Mouse (Mus musculus) CH12.LX (cell line): Measurements from ENCODE around the gene Slc39a9. TPM values are rescaled to one million over a fixed set of nuclear protein-coding genes. Genes with fewer than 3 reads are reported as not detected.
A peak's percentile ranks its signal among the peaks of the same experiment; 100 is the strongest.

Experiments used
- DNase-seq: peaks from one replicate; pipeline ENCODE4 v3.0.0-alpha.2; 2013; ENCODE audit errors: extremely low read depth
- H3K27ac ChIP-seq: 2 replicates; pipeline ENCODE4 v1.5.1; 2012; ENCODE audit warnings: low read depth, mild to moderate bottlenecking, control low read depth, moderate library complexity; ENCODE audit not compliant: insufficient read depth
- H3K27me3 ChIP-seq: replicated peaks from 2 replicates; pipeline ENCODE3; 2012; ENCODE audit warnings: inconsistent platforms
- H3K36me3 ChIP-seq, 2 experiments: replicated peaks in 1 of 2; 2 replicates each; pipeline versions ENCODE3 to v1.6.1; 2012; ENCODE audit warnings: inconsistent platforms in 1 of 2, low read length in 1 of 2, mild to moderate bottlenecking in 1 of 2, mixed read lengths in 1 of 2, moderate library complexity in 1 of 2; ENCODE audit not compliant: control insufficient read depth in 1 of 2, insufficient read depth in 1 of 2
- H3K4me1 ChIP-seq, 2 experiments: 2 replicates each; pipeline ENCODE4 v1.6.1; 2012; ENCODE audit warnings: inconsistent platforms in 1 of 2, moderate library complexity in 1 of 2; ENCODE audit not compliant: insufficient read depth in 2 of 2, control insufficient read depth in 1 of 2
- H3K4me2 ChIP-seq: 2 replicates; pipeline ENCODE4 v1.6.1; 2012; ENCODE audit warnings: low read depth, mild to moderate bottlenecking, control low read depth; ENCODE audit not compliant: poor library complexity, insufficient read depth, severe bottlenecking
- H3K4me3 ChIP-seq, 3 experiments: fragments of 150-350 bp in 1 of 3; sonication (generic) in 1 of 3; replicated peaks in 1 of 3; 2 replicates each; pipeline versions ENCODE3 to v1.5.1; 2011 to 2012; ENCODE audit warnings: low read depth in 2 of 3, low read length in 2 of 3, mild to moderate bottlenecking in 2 of 3, moderate library complexity in 2 of 3, control low read depth in 1 of 3, improper control_type of control experiment in 1 of 3, inconsistent platforms in 1 of 3, mixed read lengths in 1 of 3; ENCODE audit not compliant: poor library complexity in 1 of 3
- H3K79me2 ChIP-seq: replicated peaks from 2 replicates; pipeline ENCODE4 v1.6.1; 2012; ENCODE audit warnings: mild to moderate bottlenecking, moderate library complexity; ENCODE audit not compliant: control insufficient read depth, poor library complexity, insufficient read depth, severe bottlenecking; ENCODE audit errors: extremely low read depth
- H3K9ac ChIP-seq: 2 replicates; pipeline ENCODE4 v1.6.1; 2012; ENCODE audit warnings: low read depth, mild to moderate bottlenecking, control low read depth, moderate library complexity; ENCODE audit not compliant: insufficient read depth
- H3K9me3 ChIP-seq: replicated peaks from 2 replicates; pipeline ENCODE3; 2012; ENCODE audit warnings: low read length, inconsistent platforms, mixed read lengths
- BHLHE40 ChIP-seq: IDR thresholded peaks from 2 replicates; pipeline ENCODE4 v1.6.1; 2011; ENCODE audit warnings: mild to moderate bottlenecking, low read depth, low read length, improper control_type of control experiment
- CTCF ChIP-seq, 2 experiments: IDR thresholded peaks in 1 of 2; conservative IDR thresholded peaks in 1 of 2; 2 replicates each; pipeline ENCODE4 v1.5.1; 2011 to 2012; ENCODE audit warnings: low read depth in 2 of 2, low read length in 2 of 2, improper control_type of control experiment in 1 of 2, inconsistent platforms in 1 of 2, mild to moderate bottlenecking in 1 of 2, moderate library complexity in 1 of 2
- E2F4 ChIP-seq: IDR thresholded peaks from 2 replicates; pipeline ENCODE4 v1.6.1; 2011; ENCODE audit warnings: low read depth, low read length, improper control_type of control experiment; ENCODE audit not compliant: insufficient replicate concordance
- ELF1 ChIP-seq: IDR thresholded peaks from 2 replicates; pipeline ENCODE4 v1.6.1; 2014; ENCODE audit warnings: low read depth, mild to moderate bottlenecking, inconsistent platforms, low read length, improper control_type of control experiment
- EP300 ChIP-seq: IDR thresholded peaks from 2 replicates; pipeline ENCODE4 v1.6.1; 2011; ENCODE audit warnings: low read length, improper control_type of control experiment
- ETS1 ChIP-seq: conservative IDR thresholded peaks from 2 replicates; pipeline ENCODE4 v1.6.1; 2012; ENCODE audit warnings: low read depth, mild to moderate bottlenecking, inconsistent platforms, low read length, improper control_type of control experiment, moderate library complexity
- HCFC1 ChIP-seq: IDR thresholded peaks from 2 replicates; pipeline ENCODE4 v1.6.1; 2012; ENCODE audit warnings: low read depth, mild to moderate bottlenecking, inconsistent platforms, low read length, improper control_type of control experiment
- IRF4 ChIP-seq: IDR thresholded peaks from 2 replicates; pipeline ENCODE4 v1.6.1; 2014; ENCODE audit warnings: low read depth, mild to moderate bottlenecking, inconsistent platforms, low read length, improper control_type of control experiment
- JUND ChIP-seq: conservative IDR thresholded peaks from 2 replicates; pipeline ENCODE4 v1.6.1; 2011; ENCODE audit warnings: low read depth, low read length, improper control_type of control experiment
- MAX ChIP-seq: IDR thresholded peaks from 2 replicates; pipeline ENCODE4 v1.6.1; 2011; ENCODE audit warnings: low read length, improper control_type of control experiment
- MAZ ChIP-seq: IDR thresholded peaks from 2 replicates; pipeline ENCODE4 v1.6.1; 2012; ENCODE audit warnings: low read depth, mild to moderate bottlenecking, inconsistent platforms, low read length, improper control_type of control experiment, moderate library complexity
- MYC ChIP-seq: IDR thresholded peaks from 2 replicates; pipeline ENCODE4 v1.6.1; 2011; ENCODE audit warnings: low read depth, mild to moderate bottlenecking, improper control_type of control experiment, low read length
- NELFE ChIP-seq: IDR thresholded peaks from 2 replicates; pipeline ENCODE4 v1.6.1; 2011; ENCODE audit warnings: low read depth, low read length, improper control_type of control experiment
- NRF1 ChIP-seq: IDR thresholded peaks from 2 replicates; pipeline ENCODE4 v1.6.1; 2014; ENCODE audit warnings: low read depth, mild to moderate bottlenecking, inconsistent platforms, low read length, improper control_type of control experiment, moderate library complexity
- PAX5 ChIP-seq: IDR thresholded peaks from 2 replicates; pipeline ENCODE4 v1.6.1; 2012; ENCODE audit warnings: low read length, inconsistent platforms, mixed read lengths
- POLR2A ChIP-seq: IDR thresholded peaks from 2 replicates; pipeline ENCODE4 v1.6.1; 2011; ENCODE audit warnings: low read depth, mild to moderate bottlenecking, improper control_type of control experiment, low read length
- POLR2AphosphoS2 ChIP-seq: IDR thresholded peaks from 2 replicates; pipeline ENCODE4 v1.6.1; 2011; ENCODE audit warnings: low read depth, low read length, improper control_type of control experiment
- RAD21 ChIP-seq: IDR thresholded peaks from 2 replicates; pipeline ENCODE4 v1.6.1; 2011; ENCODE audit warnings: low read depth, mild to moderate bottlenecking, low read length, improper control_type of control experiment, moderate library complexity
- RCOR1 ChIP-seq: conservative IDR thresholded peaks from 2 replicates; pipeline ENCODE4 v1.6.1; 2012; ENCODE audit warnings: low read depth, mild to moderate bottlenecking, inconsistent platforms, low read length, improper control_type of control experiment
- SIN3A ChIP-seq: IDR thresholded peaks from 2 replicates; pipeline ENCODE4 v1.6.1; 2012; ENCODE audit warnings: low read length, improper control_type of control experiment, inconsistent platforms
- SMC3 ChIP-seq: IDR thresholded peaks from 2 replicates; pipeline ENCODE4 v1.6.1; 2011; ENCODE audit warnings: low read depth, low read length, improper control_type of control experiment
- TCF12 ChIP-seq: IDR thresholded peaks from 2 replicates; pipeline ENCODE4 v1.6.1; 2014; ENCODE audit warnings: low read depth, mild to moderate bottlenecking, inconsistent platforms, low read length, improper control_type of control experiment
- UBTF ChIP-seq: IDR thresholded peaks from 2 replicates; pipeline ENCODE4 v1.6.1; 2012; ENCODE audit warnings: low read depth, mild to moderate bottlenecking, inconsistent platforms, low read length, improper control_type of control experiment, moderate library complexity
- USF2 ChIP-seq: conservative IDR thresholded peaks from 2 replicates; pipeline ENCODE4 v1.6.1; 2011; ENCODE audit warnings: low read depth, low read length, improper control_type of control experiment
- ZKSCAN1 ChIP-seq: IDR thresholded peaks from 2 replicates; pipeline ENCODE4 v1.6.1; 2012; ENCODE audit warnings: low read depth, inconsistent platforms, low read length, improper control_type of control experiment, borderline replicate concordance
- ZMIZ1 ChIP-seq: IDR thresholded peaks from 2 replicates; pipeline ENCODE4 v1.6.1; 2012; ENCODE audit warnings: low read depth, mild to moderate bottlenecking, inconsistent platforms, low read length, improper control_type of control experiment
- ZNF384 ChIP-seq: IDR thresholded peaks from 2 replicates; pipeline ENCODE4 v1.6.1; 2012; ENCODE audit warnings: low read depth, low read length, improper control_type of control experiment, inconsistent platforms
- dilution Hi-C: fragments of 300-500 bp; cut with MboI; formaldehyde crosslinking; loops from 2 replicates; pipeline ENCODE4 v1.14.3; 2020; ENCODE audit warnings: low sequenced_read_pairs; ENCODE audit not compliant: extremely low pct_unique_long_range_greater_than_20kb, extremely low pct_ligation_motif_present
- in situ Hi-C: fragments of 300-500 bp; cut with MboI; formaldehyde crosslinking; loops from 3 replicates; pipeline ENCODE4 v1.14.3; 2019; ENCODE audit warnings: low sequenced_read_pairs, low pct_ligation_motif_present, low pct_unique_long_range_greater_than_20kb, mixed read lengths
- polyA plus RNA-seq: library from polyadenylated mRNA; unstranded; fragments of >175 nt; gene quantifications from 2 replicates; pipeline ENCODE4 v1.2.1, GENCODE M21; 2012; ENCODE audit warnings: low read depth; ENCODE audit not compliant: insufficient read length
- total RNA-seq, 2 experiments: library from RNA; depleted of rRNA; stranded (reverse); fragments of 300-350 nt in 1 of 2; fragments of >200 nt in 1 of 2; gene quantifications; 2 replicates each; pipeline ENCODE4 v1.2.3; 2012 to 2014

Slc39a9 gene
- total and polyA plus RNA-seq, 3 experiments = 8.0 to 17.1 (median 9.1) TPM

DNA sequence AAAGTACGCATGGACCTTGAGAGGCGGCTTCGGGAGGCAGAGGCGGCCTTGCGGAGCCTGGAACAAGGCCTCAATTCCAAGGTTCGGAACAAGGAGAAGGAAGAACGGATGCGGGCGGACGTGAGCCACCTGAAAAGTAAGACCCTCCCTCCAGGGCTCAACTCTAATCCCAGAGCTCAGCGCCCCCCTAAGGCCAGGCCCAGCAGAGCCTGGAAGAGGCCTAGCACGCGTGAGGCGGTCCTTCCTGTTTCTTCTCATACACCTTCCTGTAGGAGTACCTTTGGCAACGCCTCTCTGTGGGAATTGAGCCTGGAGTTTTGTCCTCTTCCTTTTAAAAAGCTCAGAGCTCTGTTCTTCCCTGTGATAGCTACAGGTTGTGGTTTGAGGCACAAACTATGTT lies 77.8 kb downstream of the Slc39a9 start:
- no peak for DNase-seq
- dilution Hi-C loops = no loop called here
- TF ChIP-seq SMC3 (no peak), JUND (no peak), ZMIZ1 (no peak), MAX (no peak), CTCF (conservative IDR thresholded peaks at IDR 0.05 in 1 of 2, IDR thresholded peaks at IDR 0.05 in 1 of 2; ENCODE audit: low read depth in 2 of 2, low read length in 2 of 2) (no peak), ZKSCAN1 (no peak), BHLHE40 (no peak), ELF1 (no peak), NRF1 (no peak), TCF12 (no peak), NELFE (no peak), IRF4 (no peak), ZNF384 (no peak), MYC (no peak), PAX5 (no peak), UBTF (no peak), E2F4 (no peak), USF2 (no peak), EP300 (no peak), MAZ (no peak)
- H3K4me2 ChIP-seq = no peak overlapping the region
- peaks cover 0 to 2% of the 10 kb centered on the region in 2 experiments; a peak in 2 of 4 replicates for H3K4me1 ChIP-seq
- no peak overlapping the region for H3K27ac ChIP-seq
- H3K4me3 ChIP-seq = no peak overlapping the region
- H3K9ac ChIP-seq = no peak overlapping the region
- H3K79me2 ChIP-seq = no peaks in the 10 kb centered on the region
- peaks cover 25% of the 10 kb centered on the region for H3K27me3 ChIP-seq
- H3K9me3 ChIP-seq = no peaks in the 10 kb centered on the region
- no peaks in the 10 kb centered on the region for H3K36me3 ChIP-seq
- in situ Hi-C loops = no loop called here

DNA sequence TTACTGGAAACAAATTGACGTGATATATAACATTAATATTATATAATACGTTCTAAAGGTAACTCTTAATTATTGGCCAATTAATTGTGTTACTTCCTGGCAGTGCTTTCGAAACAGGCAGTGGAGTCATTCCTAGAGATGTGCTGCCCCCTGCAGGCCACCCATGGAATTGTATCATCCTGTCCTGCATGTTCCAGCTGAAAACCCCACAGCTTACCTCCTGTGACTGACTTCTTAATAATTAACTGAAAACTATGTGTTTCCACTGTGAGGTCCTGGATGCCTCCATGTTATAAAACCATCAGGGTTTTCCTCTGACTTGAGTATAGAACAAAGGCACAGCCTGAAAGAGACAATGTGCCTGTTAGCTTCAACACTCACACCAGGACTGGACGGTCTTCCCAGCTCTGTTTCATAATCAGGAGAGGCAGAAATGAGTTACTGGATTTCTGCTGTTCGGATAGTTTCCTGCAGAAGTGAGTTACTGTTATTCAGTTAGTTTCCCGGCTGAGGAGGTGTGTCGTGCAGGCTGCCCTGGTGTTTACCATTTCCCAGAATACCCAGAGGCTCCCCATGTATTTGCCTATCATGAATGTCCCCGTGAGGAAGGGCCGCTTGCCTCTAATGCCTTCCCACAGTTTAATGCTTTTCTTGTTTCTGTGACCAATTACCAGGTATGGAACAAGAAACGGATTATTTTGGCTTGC lies 81.3 kb downstream of the Slc39a9 start:
- peak; percentile 71 for DNase-seq
- no peak for TF ChIP-seq BHLHE40
- TF ChIP-seq HCFC1 = no peak
- TF ChIP-seq MAZ = no peak
- 0 out of 2 replicates have a peak, but pooled peaks have one; percentile 22 for TF ChIP-seq NELFE
- TF ChIP-seq MYC = no peak
- peak; percentile 53; the same call in 1 of the 2 replicates for TF ChIP-seq ELF1
- TF ChIP-seq JUND = peak; percentile 63
- TF ChIP-seq E2F4 = no peak
- TF ChIP-seq ETS1 = no peak
- TF ChIP-seq IRF4 = peak; percentile 67
- TF ChIP-seq SMC3 = peak; percentile 57
- TF ChIP-seq POLR2A = no peak
- TF ChIP-seq CTCF (conservative IDR thresholded peaks at IDR 0.05 in 1 of 2, IDR thresholded peaks at IDR 0.05 in 1 of 2; ENCODE audit: low read depth in 2 of 2, low read length in 2 of 2) = peak; percentile 84 to 89
- TF ChIP-seq PAX5 = no peak
- TF ChIP-seq POLR2AphosphoS2 = no peak
- no peak for TF ChIP-seq RCOR1
- TF ChIP-seq SIN3A = no peak
- TF ChIP-seq RAD21 = peak; percentile 88
- Histone ChIP-seq H3K79me2 (no peaks in the 10 kb centered on the region), H3K4me2 (no peak overlapping the region), H3K27me3 (peaks cover 33% of the 10 kb centered on the region), H3K4me1 (no peaks in the 10 kb centered on the region), H3K9ac (no peak overlapping the region), H3K27ac (no peak overlapping the region), H3K9me3 (no peaks in the 10 kb centered on the region), H3K4me3 (no peak overlapping the region), H3K36me3 (no peaks in the 10 kb centered on the region)
- in situ Hi-C loops (no loop called here), dilution Hi-C loops (no loop called here)
